Mouse (Mus musculus) kidney, adult 2 months (tissue): ENCODE measurements at regions not wholly inside any gene's neighbourhood (a gene's known extent, or its start where the extent isn't known, plus 50 kb on each side); places are given as distances from the start of the nearest gene placed in this dataset.

Experiments used
- DNase-seq: peaks from one replicate; pipeline ENCODE4 v3.0.0; 2021
- H3K27ac ChIP-seq: fragments of 200-500 bp; 2 replicates; pipeline ENCODE4 v1.5.1; 2012; ENCODE audit warnings: low read depth, low read length, control low read depth, inconsistent platforms; ENCODE audit not compliant: insufficient read depth
- H3K27me3 ChIP-seq: fragments of 200-500 bp; replicated peaks from 2 replicates; pipeline ENCODE4 v1.6.1; 2012; ENCODE audit warnings: mild to moderate bottlenecking, moderate library complexity, low read length, inconsistent platforms; ENCODE audit not compliant: control insufficient read depth, insufficient read depth
- H3K36me3 ChIP-seq: fragments of 200-500 bp; 2 replicates; pipeline ENCODE4 v1.6.1; 2012; ENCODE audit warnings: mild to moderate bottlenecking, moderate library complexity, low read length, inconsistent platforms; ENCODE audit not compliant: control insufficient read depth, insufficient read depth
- H3K4me1 ChIP-seq: fragments of 200-500 bp; 2 replicates; pipeline ENCODE4 v1.6.1; 2011; ENCODE audit warnings: low read length; ENCODE audit not compliant: control insufficient read depth, insufficient read depth
- H3K4me3 ChIP-seq: fragments of 200-500 bp; 2 replicates; pipeline ENCODE4 v1.5.1; 2011; ENCODE audit warnings: mild to moderate bottlenecking, low read depth, low read length, control low read depth; ENCODE audit not compliant: insufficient read depth
- CTCF ChIP-seq: fragments of 200-500 bp; conservative IDR thresholded peaks from 2 replicates; pipeline ENCODE4 v1.5.1; 2011; ENCODE audit warnings: low read depth, mild to moderate bottlenecking, control low read depth, low read length, moderate library complexity, mixed read lengths; ENCODE audit not compliant: insufficient read depth, insufficient read length
- POLR2A ChIP-seq: fragments of 200-500 bp; IDR thresholded peaks from one replicate; pipeline ENCODE4 v1.6.1; 2011; ENCODE audit warnings: low read depth, low read length, control low read depth
- WGBS: fragments of 180-500 bp; shearing (Covaris S2); methylation state at CpG from one replicate; pipeline ENCODE4 v1.1.7; 2018; 5-methylcytosine and 5-hydroxymethylcytosine counted together

GRCm38 (mm10) chr15:11646241-11646640, 246.8 kb upstream of the Tars start:
- no peaks in the 10 kb centered on the region for H3K36me3 ChIP-seq
- H3K4me1 ChIP-seq, result no peaks in the 10 kb centered on the region
- no peak for TF ChIP-seq CTCF
- TF ChIP-seq POLR2A, result no peak
- H3K4me3 ChIP-seq, result no peak overlapping the region
- 91% methylated on average over 6 of the region's 6 CpGs for WGBS
- no peak for DNase-seq
- no peak overlapping the region for H3K27ac ChIP-seq
- no peaks in the 10 kb centered on the region for H3K27me3 ChIP-seq

GRCm38 (mm10) chr15:11644779-11645178, 245.3 kb upstream of the Tars start:
- peak; percentile 8 for DNase-seq
- Histone ChIP-seq H3K36me3 (no peaks in the 10 kb centered on the region), H3K4me3 (no peak overlapping the region), H3K27ac (no peak overlapping the region), H3K4me1 (no peaks in the 10 kb centered on the region), H3K27me3 (no peaks in the 10 kb centered on the region)
- WGBS, result 74% methylated on average over 7 of the region's 7 CpGs
- TF ChIP-seq CTCF (no peak), POLR2A (no peak)

- Histone ChIP-seq H3K27ac (no peak overlapping the region), H3K36me3 (no peaks in the 10 kb centered on the region), H3K27me3 (no peaks in the 10 kb centered on the region), H3K4me1 (no peaks in the 10 kb centered on the region), H3K4me3 (no peak overlapping the region)
- WGBS, result 79% methylated on average over 2 of the region's 2 CpGs
- no peak for DNase-seq
- TF ChIP-seq CTCF, result no peak
- no peak for TF ChIP-seq POLR2A
Measured at GRCm38 (mm10) chr15:11630654-11631053, 231.2 kb upstream of the Tars start.

- DNase-seq, result no peak
- WGBS, result 78% methylated on average over 9 of the region's 9 CpGs
- H3K4me3 ChIP-seq, result no peak overlapping the region
- TF ChIP-seq POLR2A, result no peak
- H3K27me3 ChIP-seq, result no peaks in the 10 kb centered on the region
- no peaks in the 10 kb centered on the region for H3K4me1 ChIP-seq
- no peak overlapping the region for H3K27ac ChIP-seq
- no peaks in the 10 kb centered on the region for H3K36me3 ChIP-seq
Measured at GRCm38 (mm10) chr15:11626433-11626832, 227.0 kb upstream of the Tars start.

GRCm38 (mm10) chr15:11612416-11612815, 213.0 kb upstream of the Tars start:
- 29% methylated on average over 3 of the region's 3 CpGs for WGBS
- H3K4me1 ChIP-seq, result no peaks in the 10 kb centered on the region
- H3K4me3 ChIP-seq, result no peak overlapping the region
- no peak for DNase-seq
- no peak overlapping the region for H3K27ac ChIP-seq
- H3K27me3 ChIP-seq, result no peaks in the 10 kb centered on the region
- no peak for TF ChIP-seq POLR2A
- TF ChIP-seq CTCF, result no peak
- no peaks in the 10 kb centered on the region for H3K36me3 ChIP-seq

- Histone ChIP-seq H3K4me1 (no peaks in the 10 kb centered on the region), H3K27me3 (no peaks in the 10 kb centered on the region), H3K36me3 (no peaks in the 10 kb centered on the region), H3K27ac (no peak overlapping the region), H3K4me3 (no peak overlapping the region)
- DNase-seq, result no peak
- 88% methylated on average over 3 of the region's 3 CpGs for WGBS
- TF ChIP-seq POLR2A (no peak), CTCF (no peak)
Measured at GRCm38 (mm10) chr15:11610043-11610670, 210.7 kb upstream of the Tars start.

GRCm38 (mm10) chr15:11607489-11607888, 208.0 kb upstream of the Tars start:
- Histone ChIP-seq H3K36me3 (no peaks in the 10 kb centered on the region), H3K27me3 (no peaks in the 10 kb centered on the region), H3K4me3 (no peak overlapping the region), H3K27ac (no peak overlapping the region), H3K4me1 (no peaks in the 10 kb centered on the region)
- TF ChIP-seq CTCF, result no peak
- no peak for TF ChIP-seq POLR2A
- DNase-seq, result peak; percentile 6
